Mouse (Mus musculus) stomach, embryonic 14.5 days (tissue): ENCODE measurements around the gene Nav2. TPM values are rescaled to one million over a fixed set of nuclear protein-coding genes. Genes with fewer than 3 reads are reported as not detected.

ENCODE experiments used
- ATAC-seq: fragments of 200-750 bp; cut with Nextera tagmentation; 2 replicates; pipeline ENCODE4 v1.8.0; 2017; ENCODE audit warnings: low read depth, moderate TSS enrichment; ENCODE audit not compliant: insufficient number of reproducible peaks, insufficient read depth, low FRiP score
- H3K27ac ChIP-seq: fragments of 300-500 bp; sonication (generic); 2 replicates; pipeline ENCODE4 v1.5.1; 2014; ENCODE audit warnings: mild to moderate bottlenecking, low read length, moderate library complexity, mixed read lengths
- H3K27me3 ChIP-seq: fragments of 300-500 bp; sonication (generic); 2 replicates; pipeline ENCODE4 v1.6.1; 2014; ENCODE audit warnings: low read length, control low read depth, mixed read lengths; ENCODE audit not compliant: control insufficient read depth, insufficient read depth
- H3K36me3 ChIP-seq: fragments of 300-500 bp; sonication (generic); 2 replicates; pipeline ENCODE4 v1.6.1; 2014; ENCODE audit warnings: mild to moderate bottlenecking, control low read depth, low read length, moderate library complexity, mixed read lengths; ENCODE audit not compliant: control insufficient read depth, insufficient read depth
- H3K4me1 ChIP-seq: fragments of 300-500 bp; sonication (generic); 2 replicates; pipeline ENCODE4 v1.6.1; 2014; ENCODE audit warnings: low read length, control low read depth, mixed read lengths; ENCODE audit not compliant: control insufficient read depth, insufficient read depth
- H3K4me2 ChIP-seq: fragments of 300-500 bp; sonication (generic); replicated peaks from 2 replicates; pipeline ENCODE4 v1.6.1; 2014; ENCODE audit warnings: low read depth, low read length, control low read depth
- H3K4me3 ChIP-seq: fragments of 300-500 bp; sonication (generic); 2 replicates; pipeline ENCODE4 v1.5.1; 2014; ENCODE audit warnings: low read depth, low read length, control low read depth
- H3K9ac ChIP-seq: fragments of 300-500 bp; sonication (generic); replicated peaks from 2 replicates; pipeline ENCODE4 v1.6.1; 2014; ENCODE audit warnings: low read depth, mild to moderate bottlenecking, control low read depth, low read length, moderate library complexity, mixed read lengths
- H3K9me3 ChIP-seq: fragments of 300-500 bp; sonication (generic); 2 replicates; pipeline ENCODE4 v1.6.1; 2016; ENCODE audit warnings: low read depth, low read length, control low read depth; ENCODE audit not compliant: control insufficient read depth
- WGBS: fragments of 180-500 bp; shearing (Covaris S2); extraction: QIAGEN DNeasy Blood & Tissue Kit; methylation state at CpG from one replicate; pipeline ENCODE4 v1.1.7; 2014; 5-methylcytosine and 5-hydroxymethylcytosine counted together
- polyA plus RNA-seq: library from polyadenylated mRNA; unstranded; fragments of >200 nt; fragmentation: Nextera tagmentation; extraction: Ambion mirVana; gene quantifications from 2 replicates; pipeline ENCODE4 v1.2.1, GENCODE M21; 2014

Nav2 gene
- polyA plus RNA-seq, 1 experiment from 2014 or later, result 41.1 TPM

- no peaks in the 10 kb centered on the region for H3K9me3 ChIP-seq
- no peaks in the 10 kb centered on the region for H3K36me3 ChIP-seq
- no peaks in the 10 kb centered on the region for H3K27me3 ChIP-seq
- no peak overlapping the region for H3K27ac ChIP-seq
- no peak overlapping the region for H3K9ac ChIP-seq
- H3K4me2 ChIP-seq, result no peak overlapping the region
- no peak overlapping the region for H3K4me3 ChIP-seq
- no peak for ATAC-seq
- WGBS, result 58% methylated on average over 12 of the region's 12 CpGs
- H3K4me1 ChIP-seq, result no peaks in the 10 kb centered on the region
These were observed 161.0 kb downstream of the Nav2 start for GRCm38 (mm10) chr7:49069396-49069961.

GRCm38 (mm10) chr7:49070621-49071020, 162.1 kb downstream of the Nav2 start:
- Histone ChIP-seq H3K9me3 (no peaks in the 10 kb centered on the region), H3K4me2 (no peak overlapping the region), H3K27ac (no peak overlapping the region), H3K36me3 (no peaks in the 10 kb centered on the region), H3K27me3 (no peaks in the 10 kb centered on the region), H3K4me3 (no peak overlapping the region), H3K4me1 (no peaks in the 10 kb centered on the region), H3K9ac (no peak overlapping the region)
- WGBS, result 61% methylated on average over 1 of the region's 1 CpGs
- no peak for ATAC-seq

- Histone ChIP-seq H3K9ac (no peak overlapping the region), H3K4me2 (no peak overlapping the region), H3K4me1 (no peaks in the 10 kb centered on the region), H3K27ac (no peak overlapping the region), H3K36me3 (no peaks in the 10 kb centered on the region), H3K4me3 (no peak overlapping the region), H3K27me3 (no peaks in the 10 kb centered on the region), H3K9me3 (no peaks in the 10 kb centered on the region)
- 29% methylated on average over 7 of the region's 7 CpGs for WGBS
- no peak for ATAC-seq
These were observed 162.6 kb downstream of the Nav2 start for GRCm38 (mm10) chr7:49071141-49071567.

- H3K9ac ChIP-seq, result no peak overlapping the region
- H3K27me3 ChIP-seq, result no peaks in the 10 kb centered on the region
- no peak overlapping the region for H3K4me2 ChIP-seq
- WGBS, result 49% methylated on average over 10 of the region's 10 CpGs
- H3K9me3 ChIP-seq, result no peaks in the 10 kb centered on the region
- H3K27ac ChIP-seq, result no peak overlapping the region
- ATAC-seq, result no peak
- no peaks in the 10 kb centered on the region for H3K4me1 ChIP-seq
- no peak overlapping the region for H3K4me3 ChIP-seq
- no peaks in the 10 kb centered on the region for H3K36me3 ChIP-seq
These were observed 166.9 kb downstream of the Nav2 start for GRCm38 (mm10) chr7:49075333-49075934.

GRCm38 (mm10) chr7:49076283-49076694, 167.8 kb downstream of the Nav2 start:
- no peaks in the 10 kb centered on the region for H3K4me1 ChIP-seq
- no peak overlapping the region for H3K27ac ChIP-seq
- ATAC-seq, result no peak
- H3K27me3 ChIP-seq, result no peaks in the 10 kb centered on the region
- WGBS, result 55% methylated on average over 8 of the region's 8 CpGs
- H3K9ac ChIP-seq, result no peak overlapping the region
- no peak overlapping the region for H3K4me2 ChIP-seq
- no peaks in the 10 kb centered on the region for H3K36me3 ChIP-seq
- H3K9me3 ChIP-seq, result no peaks in the 10 kb centered on the region
- H3K4me3 ChIP-seq, result no peak overlapping the region

GRCm38 (mm10) chr7:49078930-49079329, 170.4 kb downstream of the Nav2 start:
- Histone ChIP-seq H3K36me3 (no peaks in the 10 kb centered on the region), H3K9ac (no peak overlapping the region), H3K27ac (no peak overlapping the region), H3K4me1 (no peaks in the 10 kb centered on the region), H3K4me3 (no peak overlapping the region), H3K4me2 (no peak overlapping the region), H3K9me3 (no peaks in the 10 kb centered on the region), H3K27me3 (no peaks in the 10 kb centered on the region)
- no peak for ATAC-seq
- 77% methylated on average over 5 of the region's 5 CpGs for WGBS

GRCm38 (mm10) chr7:49082585-49083165, 174.2 kb downstream of the Nav2 start:
- Histone ChIP-seq H3K4me2 (no peak overlapping the region), H3K27ac (no peak overlapping the region), H3K4me1 (peaks cover 2% of the 10 kb centered on the region; the same call in 1 of the 2 replicates), H3K27me3 (no peaks in the 10 kb centered on the region), H3K4me3 (no peak overlapping the region), H3K9ac (no peak overlapping the region), H3K36me3 (no peaks in the 10 kb centered on the region), H3K9me3 (no peaks in the 10 kb centered on the region)
- no peak for ATAC-seq
- 71% methylated on average over 4 of the region's 4 CpGs for WGBS

- no peak overlapping the region for H3K27ac ChIP-seq
- H3K9ac ChIP-seq, result no peak overlapping the region
- no peaks in the 10 kb centered on the region for H3K36me3 ChIP-seq
- peaks cover 2% of the 10 kb centered on the region; the same call in 1 of the 2 replicates for H3K4me1 ChIP-seq
- H3K9me3 ChIP-seq, result no peaks in the 10 kb centered on the region
- ATAC-seq, result no peak
- no peaks in the 10 kb centered on the region for H3K27me3 ChIP-seq
- 32% methylated on average over 8 of the region's 8 CpGs for WGBS
- no peak overlapping the region for H3K4me2 ChIP-seq
- H3K4me3 ChIP-seq, result no peak overlapping the region
These were observed 176.3 kb downstream of the Nav2 start for GRCm38 (mm10) chr7:49084768-49085167.
